Mouse (Mus musculus): ENCODE data around the gene Plxna2.

Plxna2 gene

DNA sequence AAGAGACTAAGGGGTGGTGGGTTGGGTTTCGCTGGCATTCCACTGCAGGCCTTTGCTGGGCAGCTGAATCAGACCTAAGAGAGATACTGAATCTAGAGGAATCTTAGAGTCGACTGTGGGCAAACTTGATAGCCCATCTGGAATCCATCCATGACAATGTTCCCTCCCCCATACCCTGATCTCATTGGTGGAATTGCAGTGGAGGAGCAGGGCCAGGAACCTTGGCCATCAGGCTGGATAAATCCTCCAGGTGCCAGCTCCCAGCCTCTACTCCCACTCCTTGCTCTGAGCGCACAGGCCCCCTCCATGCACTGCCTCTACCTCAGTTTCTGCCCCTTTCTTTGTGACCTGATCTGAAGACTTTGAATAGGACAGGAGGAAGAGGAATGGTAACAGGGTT, 81.3 kb downstream of the Plxna2 start:
- no peak for DNase-seq (ENCODE audit: low read depth in 2 of 2, low spot score in 2 of 2)

DNA sequence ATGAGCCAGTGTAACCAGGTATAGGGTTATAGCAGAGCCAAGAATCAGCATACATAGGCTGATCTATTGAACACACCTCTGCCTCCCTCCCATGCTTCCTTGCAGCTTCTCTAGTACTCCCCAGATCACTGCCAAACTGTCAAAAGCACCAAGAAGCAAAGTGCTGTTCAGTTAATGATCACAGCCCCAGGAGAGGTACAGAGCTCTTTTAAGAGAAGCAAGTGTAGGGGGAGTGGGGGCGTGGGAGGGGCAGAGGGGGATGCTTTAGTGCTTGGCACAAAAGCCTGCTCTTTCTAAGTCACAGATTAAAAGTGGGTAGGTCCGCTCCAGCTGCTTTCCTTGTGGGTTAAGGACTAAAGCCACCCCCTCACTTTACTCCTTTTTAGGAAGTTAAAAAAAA, 85.2 kb downstream of the Plxna2 start:
- DNase-seq (ENCODE audit: low read depth in 2 of 2, low spot score in 2 of 2), result no peak

DNA sequence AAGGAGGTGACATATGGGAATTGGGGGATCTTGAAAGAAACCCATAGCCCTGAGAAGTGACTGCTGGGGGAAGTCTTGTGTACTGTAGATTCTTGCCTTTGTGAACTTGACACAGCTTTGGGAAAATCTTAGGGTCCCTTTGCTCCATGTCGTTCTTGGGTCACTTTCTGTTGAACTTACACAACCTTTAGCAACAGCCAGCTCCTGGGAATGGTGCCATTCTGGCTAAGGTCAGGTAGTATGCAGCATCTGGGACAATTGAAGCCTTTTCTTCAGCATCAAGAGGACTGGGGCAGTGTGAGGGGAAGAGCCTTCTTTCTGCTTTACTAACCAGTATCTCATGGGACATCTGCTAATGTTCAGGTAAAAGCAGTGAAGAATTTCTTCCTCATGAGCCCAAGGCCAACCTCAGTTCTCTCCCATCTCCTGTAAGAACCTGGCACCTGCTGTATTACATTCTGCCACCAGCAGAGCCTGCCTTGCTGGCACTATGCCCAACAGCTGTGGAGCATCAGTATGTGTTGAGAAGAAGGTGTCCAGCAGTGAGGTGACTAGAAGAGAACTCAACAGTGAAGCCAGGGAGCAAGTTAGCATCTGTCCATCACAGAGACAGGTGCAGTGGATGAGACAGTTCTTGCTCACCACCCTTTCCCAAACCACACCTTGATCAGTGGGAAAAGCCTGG, 86.3 kb downstream of the Plxna2 start:
- no peak for DNase-seq (ENCODE audit: low read depth in 2 of 2, low spot score in 2 of 2)

DNA sequence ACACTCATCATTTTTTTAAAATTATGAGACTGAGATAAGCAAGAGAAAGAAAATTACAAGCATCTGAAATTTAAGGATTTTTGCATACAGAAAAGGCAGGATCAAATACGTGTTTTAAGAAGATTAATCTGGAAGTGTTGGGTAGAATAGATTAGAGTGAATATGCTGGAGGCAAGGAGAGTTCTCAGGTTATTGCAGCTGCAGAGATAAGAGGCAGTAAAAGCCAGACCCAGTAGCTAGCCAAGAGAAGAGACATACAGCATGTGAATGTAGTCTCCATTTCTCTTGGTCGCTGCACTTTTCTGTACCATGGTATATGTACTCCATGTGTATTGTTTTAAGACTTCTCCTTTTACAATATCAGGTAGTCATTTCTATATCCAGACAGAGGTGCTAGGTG, 88.5 kb downstream of the Plxna2 start:
- DNase-seq (ENCODE audit: low read depth in 2 of 2, low spot score in 2 of 2), result no peak

DNA sequence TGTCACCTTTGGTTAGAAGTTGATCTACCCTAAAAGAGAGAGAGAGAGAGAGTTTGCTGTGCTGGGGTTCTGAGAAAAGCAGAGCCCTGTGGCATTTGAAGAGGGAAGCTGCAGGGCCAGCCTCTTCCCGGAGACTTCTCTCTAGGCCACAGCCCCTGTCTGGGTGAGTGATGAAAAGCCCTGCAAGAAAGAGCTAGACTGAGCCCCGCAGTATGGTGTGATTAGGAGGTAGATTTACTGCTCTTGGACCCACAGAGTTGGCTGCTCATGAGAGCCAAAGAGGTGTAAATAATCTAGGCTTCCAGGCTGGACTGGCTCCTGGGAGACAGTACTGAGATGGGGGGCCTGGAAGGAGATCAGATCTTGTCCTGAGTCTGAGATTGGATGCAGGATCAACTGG, 94.4 kb downstream of the Plxna2 start:
- no peak for DNase-seq (ENCODE audit: low read depth in 2 of 2, low spot score in 2 of 2)

DNA sequence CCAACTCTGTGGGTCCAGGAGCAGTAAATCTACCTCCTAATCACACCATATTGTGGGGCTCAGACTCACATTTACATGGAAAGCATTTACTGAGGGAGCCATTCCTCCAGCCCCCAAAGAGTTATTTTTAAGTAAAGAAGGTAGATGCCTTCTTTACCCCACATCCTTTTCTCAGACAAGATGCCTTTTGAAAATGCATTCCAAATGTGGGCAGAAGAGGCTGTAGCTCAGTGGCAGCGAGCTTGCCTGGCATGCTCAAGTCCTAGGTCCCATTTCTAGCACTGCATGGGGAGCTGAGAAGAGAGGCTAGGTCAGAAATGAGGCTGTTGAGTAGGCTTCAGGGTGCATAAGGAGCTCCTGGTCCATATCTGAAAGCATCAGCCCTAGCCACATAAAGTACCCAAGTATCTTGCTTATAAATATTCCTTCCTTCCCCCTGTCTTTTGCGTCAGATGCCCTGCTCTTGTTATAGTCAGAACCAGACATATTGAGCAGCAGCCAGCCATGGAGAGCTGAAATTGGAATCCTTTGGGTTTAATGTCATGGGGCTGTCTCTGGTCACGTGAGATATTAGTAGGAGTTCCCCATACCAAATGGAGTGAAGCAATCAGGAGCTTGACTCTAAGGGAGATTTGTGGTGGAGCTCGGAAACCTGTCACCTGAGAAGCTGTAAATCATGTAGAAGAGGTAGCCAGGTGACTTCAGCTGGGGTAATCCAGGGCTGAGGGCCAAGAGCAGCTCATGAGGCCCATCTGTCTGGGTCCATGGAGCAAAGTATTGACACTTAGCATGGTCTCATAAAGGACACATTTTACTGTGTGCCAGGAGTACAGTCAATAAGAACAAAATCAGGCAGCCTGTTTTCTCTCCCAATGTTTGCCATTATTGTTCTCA, 96.4 kb downstream of the Plxna2 start:
- DNase-seq (ENCODE audit: low read depth in 2 of 2, low spot score in 2 of 2), result no peak

DNA sequence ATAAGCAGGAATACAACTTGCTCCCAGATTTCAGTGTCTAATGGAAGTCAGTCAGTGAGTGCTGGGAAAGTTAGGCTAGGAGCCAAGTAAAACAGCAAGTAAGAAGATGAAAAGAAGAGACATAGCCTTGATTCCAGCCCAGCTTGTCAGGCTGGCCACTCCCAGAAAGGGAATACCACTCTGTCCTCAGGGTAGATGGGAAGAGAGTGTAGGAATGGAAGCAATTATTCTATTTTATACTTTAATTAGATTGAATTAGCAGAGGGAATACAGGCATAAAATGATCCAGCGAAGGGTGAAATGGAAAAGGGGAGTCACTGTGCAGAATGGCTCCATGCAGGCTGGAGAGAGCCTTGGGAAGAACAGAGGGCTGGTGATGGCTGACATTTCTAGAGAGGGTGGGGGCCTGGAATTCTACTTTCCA, 99.4 kb downstream of the Plxna2 start:
- DNase-seq (ENCODE audit: low read depth in 2 of 2, low spot score in 2 of 2), result no peak

DNA sequence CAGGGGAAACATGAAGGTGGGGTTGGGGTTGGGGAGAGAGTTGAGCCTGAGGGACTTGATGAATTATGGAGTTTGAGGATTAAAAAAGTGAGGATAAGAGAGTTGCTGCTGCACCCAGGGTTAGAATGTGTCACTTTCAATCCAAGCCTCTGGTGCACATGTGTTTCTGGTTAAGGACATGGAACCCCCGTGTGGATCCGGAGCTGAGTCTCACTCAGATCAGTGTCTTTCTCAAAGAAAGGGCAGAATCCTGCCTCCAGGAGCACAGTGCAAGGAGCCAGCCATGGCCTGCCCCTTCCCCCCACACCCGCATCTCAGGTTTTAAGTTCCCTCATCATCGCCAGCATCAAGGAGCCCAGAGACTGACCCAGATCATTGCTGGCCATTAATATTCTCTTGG, 102.4 kb downstream of the Plxna2 start:
- no peak for DNase-seq (ENCODE audit: low read depth in 2 of 2, low spot score in 2 of 2)

DNA sequence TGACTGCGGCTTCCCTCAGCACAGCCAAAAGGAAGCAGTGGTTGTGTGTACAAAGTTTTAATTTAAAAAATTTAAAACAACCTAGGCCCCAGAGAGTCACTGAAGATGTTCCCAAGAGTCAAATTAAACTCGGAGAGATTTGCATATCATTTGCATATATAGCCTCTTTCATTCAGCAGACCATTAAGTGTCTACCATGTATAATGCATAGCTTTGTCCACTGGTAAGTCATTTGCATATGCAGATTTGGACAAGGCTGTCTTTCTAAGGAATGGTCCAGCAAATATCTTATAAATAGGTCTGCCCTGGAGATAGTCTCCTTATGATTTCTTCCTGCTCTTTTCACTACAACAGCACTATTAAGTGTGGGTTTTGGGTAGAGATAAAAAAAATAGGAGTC, 103.2 kb downstream of the Plxna2 start:
- DNase-seq (ENCODE audit: low read depth in 2 of 2, low spot score in 2 of 2), result no peak

DNA sequence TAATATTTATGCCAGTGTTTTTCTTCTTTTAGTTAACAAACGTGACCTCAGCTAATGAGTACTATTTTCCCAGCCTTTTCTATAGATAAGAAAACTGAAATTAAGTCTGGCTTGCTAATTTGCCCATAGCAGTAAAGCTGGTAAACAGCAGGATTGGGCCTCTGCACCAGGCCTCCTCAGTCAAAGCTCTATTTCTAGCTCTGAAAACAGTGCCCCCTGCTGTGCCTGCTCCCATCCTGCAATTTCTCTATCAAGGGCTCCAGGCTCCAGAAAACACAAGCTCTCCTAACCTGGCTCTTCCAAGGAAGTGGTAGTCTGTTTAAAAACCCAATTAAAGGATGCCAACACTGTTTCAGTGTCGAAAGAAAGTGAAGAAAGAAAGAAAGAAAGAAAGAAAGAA, 104.3 kb downstream of the Plxna2 start:
- DNase-seq (ENCODE audit: low read depth in 2 of 2, low spot score in 2 of 2), result no peak

DNA sequence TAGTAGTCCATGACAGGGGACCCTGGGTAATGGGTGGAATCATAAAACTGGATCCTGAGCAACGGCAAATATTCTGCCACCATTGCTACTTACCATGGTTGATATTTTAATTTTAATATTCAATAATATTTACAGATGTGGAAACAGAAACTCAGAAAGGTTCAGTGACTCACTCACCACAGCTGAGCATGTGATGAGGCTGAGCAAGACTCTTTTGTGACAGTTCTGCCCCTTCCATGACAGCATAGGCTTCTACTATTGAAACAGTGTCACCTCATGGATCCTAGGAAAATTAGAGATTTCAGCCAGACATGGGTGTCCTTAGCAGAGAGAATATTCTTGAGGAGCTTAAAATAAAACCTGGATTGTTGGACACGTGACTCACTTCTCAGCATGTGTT, 116.8 kb downstream of the Plxna2 start:
- DNase-seq (ENCODE audit: low read depth in 2 of 2, low spot score in 2 of 2), result no peak

DNA sequence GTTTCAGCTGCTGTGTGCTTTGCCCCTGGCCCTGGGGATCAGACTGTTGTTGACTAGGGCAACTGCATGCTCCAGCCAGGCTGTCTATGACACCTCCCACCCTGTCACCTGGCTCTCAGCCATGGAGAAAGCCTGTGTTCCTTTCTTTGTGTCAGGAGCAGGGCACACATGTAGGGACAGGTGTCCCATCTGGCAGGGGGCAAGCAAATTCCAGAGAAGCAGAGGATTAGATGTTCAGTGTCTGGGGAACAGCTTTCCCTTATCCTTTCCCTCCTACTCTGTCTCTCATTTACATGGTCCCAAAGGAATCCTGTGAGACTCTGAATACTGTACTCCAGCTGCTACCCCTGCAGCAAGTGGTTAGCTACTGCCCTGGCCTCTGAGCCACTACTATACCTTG, 121.9 kb downstream of the Plxna2 start:
- DNase-seq (ENCODE audit: low read depth in 2 of 2, low spot score in 2 of 2), result no peak

DNA sequence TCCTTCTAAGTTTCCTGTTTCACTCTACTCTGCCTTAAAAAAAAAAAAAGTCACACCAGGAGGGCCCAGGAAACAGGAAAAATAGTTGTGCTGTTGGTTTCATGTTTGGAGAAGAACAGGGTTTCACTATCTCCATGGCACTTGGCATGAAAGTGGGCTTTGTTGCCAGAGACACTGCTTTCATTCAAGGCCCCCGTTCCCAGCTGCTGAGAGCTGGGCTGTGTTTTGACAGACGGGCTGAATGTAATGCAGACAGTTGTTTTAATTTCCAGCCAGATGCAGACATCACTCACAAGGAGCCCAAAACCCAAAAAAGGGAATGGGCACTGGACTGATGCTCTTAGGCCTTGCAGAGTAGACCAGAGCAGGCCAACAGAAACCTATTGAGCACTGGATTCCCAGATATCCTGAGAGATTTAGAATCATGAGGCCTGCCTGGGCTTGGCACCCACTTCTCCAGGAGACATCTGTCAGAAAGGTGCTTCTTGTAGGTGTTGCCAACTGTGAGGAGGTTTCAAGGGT, 124.9 kb downstream of the Plxna2 start:
- no peak for DNase-seq (ENCODE audit: low read depth in 2 of 2, low spot score in 2 of 2)

DNA sequence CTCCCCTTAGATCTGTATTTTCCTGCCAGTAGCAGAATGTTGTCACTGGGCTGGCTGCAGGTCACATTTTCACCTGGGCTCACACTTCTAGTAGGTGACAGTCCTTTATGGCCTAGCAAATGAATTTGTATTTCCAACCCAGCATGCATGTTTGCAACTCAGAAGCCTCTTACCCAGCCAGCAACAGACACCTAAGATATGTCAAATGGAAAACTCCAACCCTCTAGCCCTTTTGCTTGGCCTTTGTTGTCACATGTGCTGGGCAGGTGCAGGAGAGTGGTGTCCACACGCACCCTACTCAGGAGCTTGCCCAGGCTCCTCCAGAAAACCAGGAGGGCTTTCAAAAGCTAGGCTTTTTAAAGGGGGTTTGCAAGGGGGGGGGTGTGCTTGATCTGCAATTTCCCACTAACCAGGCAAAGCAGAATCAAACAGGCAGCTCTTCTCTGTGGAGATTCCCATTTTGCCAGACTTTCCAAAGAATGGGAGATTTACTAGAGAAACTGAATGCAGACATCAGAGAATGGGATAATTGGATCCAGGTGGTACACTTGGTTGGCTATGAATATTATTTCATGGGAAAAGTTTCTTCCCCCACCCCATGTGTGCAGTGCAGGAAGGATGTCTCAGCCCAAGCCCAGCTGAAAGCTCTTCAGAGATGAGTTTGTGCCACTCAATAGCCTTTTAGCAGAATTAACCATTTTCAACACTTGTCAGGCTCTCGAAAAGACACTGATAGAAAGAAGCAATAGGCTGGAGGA, 127.3 kb downstream of the Plxna2 start:
- DNase-seq (ENCODE audit: low read depth in 2 of 2, low spot score in 2 of 2), result no peak

DNA sequence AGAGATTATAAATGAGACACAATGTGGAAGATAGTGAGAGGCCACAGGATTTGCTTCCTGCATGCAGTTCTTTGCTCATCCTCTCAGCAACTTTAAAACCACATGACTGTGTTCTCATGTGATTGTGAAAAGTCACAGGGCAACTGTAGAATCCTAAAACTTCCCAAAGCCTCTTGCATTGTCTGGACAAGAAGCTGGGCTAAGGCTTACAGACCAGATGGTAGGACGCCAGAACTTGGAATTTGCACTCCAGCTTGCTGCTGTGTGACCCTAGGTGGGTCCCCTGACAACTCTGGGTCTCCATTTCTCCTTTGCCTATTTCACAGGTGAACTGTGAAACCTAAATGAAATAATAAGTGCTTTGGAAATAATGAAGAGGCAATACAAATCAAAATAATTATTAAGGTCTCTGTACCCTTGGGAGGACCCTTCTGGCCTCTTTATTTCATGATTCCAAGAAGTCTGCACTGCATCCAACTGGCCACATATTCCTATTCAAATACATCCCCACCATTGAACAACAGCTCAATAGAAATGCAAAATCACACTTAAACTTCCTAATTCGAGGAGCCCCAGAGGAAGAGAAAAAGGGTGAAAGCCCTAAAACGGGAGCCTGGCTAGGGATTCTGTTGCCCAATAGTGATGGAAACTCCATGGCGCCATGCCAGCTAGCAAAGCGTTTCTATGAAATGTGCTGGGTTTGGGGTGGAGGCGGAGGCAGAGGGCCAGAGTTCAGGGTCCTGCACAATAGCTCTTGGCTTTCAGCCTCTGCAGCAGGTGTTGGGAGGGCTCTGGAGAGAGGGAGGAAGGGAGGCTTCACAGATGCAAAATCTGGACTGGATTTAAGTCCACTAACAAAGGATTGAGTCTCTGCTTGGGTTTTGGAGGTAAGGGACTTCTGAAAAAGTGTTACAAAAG, 128.6 kb downstream of the Plxna2 start:
- no peak for DNase-seq (ENCODE audit: low read depth in 2 of 2, low spot score in 2 of 2)

DNA sequence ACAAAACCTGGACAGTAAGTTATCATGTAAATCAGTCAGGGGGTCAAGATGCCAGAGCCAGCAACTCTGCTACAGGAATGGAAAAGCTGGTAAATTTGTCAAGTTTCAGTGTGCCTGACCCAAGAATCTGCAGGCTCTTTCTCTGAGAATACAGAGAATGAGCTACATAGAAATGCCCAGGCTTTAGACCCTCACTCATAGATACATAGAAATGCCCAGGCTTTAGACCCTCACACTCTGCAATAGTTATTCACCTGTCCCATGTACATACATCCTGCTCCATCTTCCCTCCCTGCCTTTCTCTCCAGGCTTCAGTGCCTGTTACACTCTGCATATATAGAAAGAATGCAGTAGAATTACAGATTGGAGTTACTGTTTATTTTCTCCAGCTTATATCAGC, 129.2 kb downstream of the Plxna2 start:
- DNase-seq (ENCODE audit: low read depth in 2 of 2, low spot score in 2 of 2), result no peak

DNA sequence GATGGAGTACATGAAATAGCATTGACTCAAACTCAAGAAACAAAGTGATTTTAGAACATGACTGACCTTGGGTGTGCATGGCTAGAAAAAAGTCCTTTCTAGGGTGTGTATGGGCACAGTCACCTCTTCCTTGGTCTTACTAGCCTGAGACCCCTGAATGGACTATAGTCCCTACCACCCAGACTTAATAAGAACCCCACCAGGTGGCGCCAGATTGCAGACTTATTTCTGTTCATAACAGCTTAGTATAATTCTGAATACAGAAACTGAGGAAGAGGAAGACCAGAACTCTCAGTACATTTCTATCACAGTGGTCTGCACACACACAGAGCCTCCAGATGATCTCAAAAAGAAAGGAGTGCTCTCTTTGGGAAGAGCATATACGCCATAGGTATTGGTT, 135.2 kb downstream of the Plxna2 start:
- no peak for DNase-seq (ENCODE audit: low read depth in 2 of 2, low spot score in 2 of 2)

DNA sequence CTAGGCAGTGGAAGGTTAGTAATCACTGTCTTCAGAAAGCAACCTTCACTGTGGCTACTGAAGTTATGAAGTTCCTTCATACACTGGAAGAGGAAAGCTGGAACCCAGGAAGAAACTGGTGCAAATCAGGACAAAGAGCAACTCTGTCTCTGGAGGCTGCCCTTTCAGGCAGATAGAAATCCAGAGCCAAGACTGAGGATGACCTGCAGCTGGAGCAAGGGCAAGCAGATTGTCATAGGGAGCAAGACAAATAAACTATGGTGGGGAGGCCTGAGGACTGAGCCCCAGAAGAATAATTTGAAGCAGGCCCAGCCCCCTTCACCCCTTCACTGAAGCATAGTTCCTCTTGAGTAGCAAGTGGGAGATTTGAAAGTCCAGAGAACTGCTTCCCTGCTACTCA, 138.0 kb downstream of the Plxna2 start:
- DNase-seq (ENCODE audit: low read depth in 2 of 2, low spot score in 2 of 2), result no peak

DNA sequence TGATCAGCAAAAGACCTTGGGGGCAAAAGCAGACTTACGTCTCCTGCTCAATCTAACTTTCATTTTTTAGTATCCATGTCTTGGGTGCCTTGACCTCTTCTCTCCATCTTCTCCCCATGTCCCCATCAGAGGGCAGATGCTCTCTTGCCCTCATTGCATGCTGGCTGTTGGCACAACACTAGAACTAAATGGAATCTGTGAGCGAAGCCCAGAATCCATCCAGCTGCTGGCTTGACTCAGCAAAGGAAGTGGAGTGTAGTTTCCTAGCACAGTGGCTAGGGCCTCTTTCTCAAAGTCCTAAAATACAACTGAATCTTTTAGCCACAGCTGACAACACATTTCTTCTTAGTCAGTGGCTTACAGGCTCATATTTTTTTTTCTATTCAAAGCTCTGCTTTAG, 138.4 kb downstream of the Plxna2 start:
- no peak for DNase-seq (ENCODE audit: low read depth in 2 of 2, low spot score in 2 of 2)

DNA sequence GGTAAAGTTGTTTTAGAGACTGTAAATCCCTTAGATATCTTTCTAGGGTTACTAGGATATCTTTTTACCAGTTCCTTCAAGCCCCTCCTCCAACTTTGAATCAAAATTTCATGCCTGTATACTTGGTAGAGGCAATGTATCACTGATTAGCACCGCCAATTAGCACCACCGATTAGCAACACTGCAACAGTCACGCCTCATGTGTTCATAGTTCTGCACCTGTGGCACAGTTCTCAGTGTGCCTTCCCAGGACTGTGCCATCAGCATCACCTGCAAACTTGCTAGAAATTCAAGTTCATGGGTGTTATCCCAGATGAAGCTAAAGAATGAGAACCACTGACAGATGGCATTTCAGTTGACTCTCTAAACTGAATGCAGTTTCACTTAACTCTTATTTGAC, 138.8 kb downstream of the Plxna2 start:
- no peak for DNase-seq (ENCODE audit: low read depth in 2 of 2, low spot score in 2 of 2)
